Mouse (Mus musculus): ENCODE measurements around the gene Tubb2a.

GRCm38 (mm10) chr13:34114654-34115053 is 36.8 kb upstream of the Tubb2a start:
- TF ChIP-seq CTCF (IDR thresholded peaks at IDR 0.05 in 2 of 3, conservative IDR thresholded peaks at IDR 0.05 in 1 of 3; ENCODE audit: control insufficient read depth in 1 of 3, insufficient read depth in 1 of 3, low read depth in 2 of 3, low read length in 3 of 3, poor library complexity in 1 of 3, severe bottlenecking in 1 of 3) (no peak), EP300 (IDR thresholded peaks at IDR 0.05; ENCODE audit: low read depth in 1 of 2, low read length in 2 of 2) (no peak), GABPA (IDR thresholded peaks at IDR 0.05; ENCODE audit: low read depth, low read length) (no peak), MAZ (IDR thresholded peaks at IDR 0.05; ENCODE audit: low read depth, low read length) (no peak), MAFK (IDR thresholded peaks at IDR 0.05; ENCODE audit: borderline replicate concordance, low read depth, low read length) (no peak), ZNF384 (IDR thresholded peaks at IDR 0.05; ENCODE audit: low read depth, low read length) (no peak), SIN3A (IDR thresholded peaks at IDR 0.05; ENCODE audit: low read length) (no peak), TCF12 (IDR thresholded peaks at IDR 0.05; ENCODE audit: low read depth, low read length) (no peak), JUND (IDR thresholded peaks at IDR 0.05; ENCODE audit: low read depth, low read length) (no peak), NRF1 (IDR thresholded peaks at IDR 0.05; ENCODE audit: insufficient read depth, low read depth, low read length, poor library complexity, severe bottlenecking) (no peak), ELF1 (IDR thresholded peaks at IDR 0.05; ENCODE audit: low read depth, low read length) (no peak), RAD21 (IDR thresholded peaks at IDR 0.05; ENCODE audit: low read depth, low read length) (no peak), POLR2AphosphoS2 (IDR thresholded peaks at IDR 0.05; ENCODE audit: low read length) (no peak)
